Mouse (Mus musculus) E14TG2a.4 (cell line): ENCODE results near the gene Rsph6a.

ENCODE experiments used
- CTCF ChIP-seq: conservative IDR thresholded peaks from 2 replicates; pipeline ENCODE4 v1.5.1; 2014; ENCODE audit warnings: low read length
- POU5F1 ChIP-seq: IDR thresholded peaks from 2 replicates; pipeline ENCODE4 v1.6.1; 2014; ENCODE audit warnings: low read length, borderline replicate concordance

GRCm38 (mm10) chr7:19119631-19120429, 65.3 kb downstream of the Rsph6a start, which contains the start of gene Fbxo46:
- TF ChIP-seq CTCF: no peak
- TF ChIP-seq POU5F1: no peak
